38 mouse cellular contexts compared by ENCODE assay signal in genomic region chr4:139549448-139549847, GRCm38 (mm10). TPM values are rescaled to one million over a fixed set of nuclear protein-coding genes. Genes with fewer than 3 reads are reported as not detected.
"Had no signal": no experiment of that assay in that cellular context is flagged by ENCODE, and none has a peak within 500 bp of the region (broad histone marks: within the 10 kb centered on the region; RNA-seq: fewer than 3 reads in every experiment).

No protein-coding gene starts in this region.

- H3K36me3 ChIP-seq: embryonic facial prominence, embryonic 10.5 days; embryonic facial prominence, embryonic 12.5 days; embryonic facial prominence, embryonic 13.5 days; embryonic facial prominence, embryonic 15.5 days; forebrain, embryonic 10.5 days; forebrain, embryonic 12.5 days; forebrain, embryonic 15.5 days had no signal

- DNase-seq: cerebellum, adult 8-10 months; cerebellum, adult 9-10 months; cerebellum, adult 9-11 months; cerebellum, postnatal 10 days; cerebellum, postnatal 14 days; cerebellum, postnatal 25 days; cerebellum, postnatal 36 days; embryo, embryonic 11 days; forebrain, postnatal 0 days; gastrocnemius, adult 2 months; gastrocnemius, postnatal 10 days; gastrocnemius, postnatal 14 days; gastrocnemius, postnatal 25 days; gastrocnemius, postnatal 36 days; heart, adult 11 months; heart, adult 18-20 months; heart, adult 2 months had no signal

- H3K4me1 ChIP-seq: embryonic facial prominence, embryonic 12.5 days; embryonic facial prominence, embryonic 13.5 days; embryonic facial prominence, embryonic 15.5 days; forebrain, embryonic 15.5 days had no signal

- H3K27ac ChIP-seq: embryonic facial prominence, embryonic 10.5 days; embryonic facial prominence, embryonic 12.5 days; embryonic facial prominence, embryonic 13.5 days; embryonic facial prominence, embryonic 15.5 days; forebrain, embryonic 10.5 days; forebrain, embryonic 12.5 days; forebrain, embryonic 13.5 days; forebrain, embryonic 15.5 days; gastrocnemius, adult 2 months; heart, adult 2 months had no signal

- H3K9ac ChIP-seq: embryonic facial prominence, embryonic 12.5 days; embryonic facial prominence, embryonic 13.5 days; embryonic facial prominence, embryonic 15.5 days; forebrain, embryonic 12.5 days; forebrain, embryonic 13.5 days; forebrain, embryonic 15.5 days; forebrain, postnatal 0 days had no signal

- ATAC-seq: forebrain, embryonic 13.5 days; forebrain, embryonic 14.5 days; forebrain, embryonic 15.5 days; forebrain, embryonic 16.5 days; forebrain, postnatal 0 days had no signal

- H3K4me3 ChIP-seq: embryonic facial prominence, embryonic 10.5 days; embryonic facial prominence, embryonic 12.5 days; embryonic facial prominence, embryonic 13.5 days; embryonic facial prominence, embryonic 15.5 days; erythroblast, embryonic 14.5 days; forebrain, embryonic 10.5 days; forebrain, embryonic 12.5 days; forebrain, embryonic 13.5 days; forebrain, embryonic 15.5 days; gastrocnemius, adult 2 months; heart, adult 2 months had no signal

- H3K9me3 ChIP-seq: embryonic facial prominence, embryonic 10.5 days; embryonic facial prominence, embryonic 12.5 days; embryonic facial prominence, embryonic 15.5 days; forebrain, embryonic 13.5 days; forebrain, embryonic 15.5 days had no signal

- H3K4me2 ChIP-seq: embryonic facial prominence, embryonic 12.5 days; embryonic facial prominence, embryonic 13.5 days; embryonic facial prominence, embryonic 15.5 days; forebrain, embryonic 12.5 days; forebrain, embryonic 13.5 days; forebrain, embryonic 15.5 days had no signal

- H3K27me3 ChIP-seq: embryonic facial prominence, embryonic 12.5 days; embryonic facial prominence, embryonic 13.5 days; embryonic facial prominence, embryonic 15.5 days; forebrain, embryonic 12.5 days; forebrain, embryonic 13.5 days; forebrain, embryonic 15.5 days had no signal

RNA-seq across cellular contexts. Expression of gene Iffo2, which starts 19.1 kb away (rescaled TPM):
- polyA plus RNA-seq: erythroblast, embryonic 14.5 days had no signal

RNA-seq across cellular contexts. Expression of gene Gm21969, which starts 53.5 kb away (rescaled TPM):
- total RNA-seq: common myeloid progenitor, adult 5-6 weeks; forebrain, postnatal 0 days; gastrocnemius, adult 18-20 months; gastrocnemius, adult 2 months; gastrocnemius, adult 8-10 months; gastrocnemius, postnatal 10 days; gastrocnemius, postnatal 14 days; gastrocnemius, postnatal 36 days; gastrocnemius, postnatal 4 days; granulocyte monocyte progenitor cell, adult 5-6 weeks; heart, adult 18-20 months; heart, adult 2 months had no signal
- polyA plus RNA-seq: cortical plate, adult 2 months; embryonic facial prominence, embryonic 10.5 days; embryonic facial prominence, embryonic 11.5 days; embryonic facial prominence, embryonic 12.5 days; embryonic facial prominence, embryonic 13.5 days; embryonic facial prominence, embryonic 14.5 days; embryonic facial prominence, embryonic 15.5 days; forebrain, embryonic 10.5 days; forebrain, embryonic 11.5 days; forebrain, embryonic 12.5 days; forebrain, embryonic 13.5 days; forebrain, embryonic 14.5 days; forebrain, embryonic 15.5 days; forebrain, embryonic 16.5 days; forebrain, postnatal 0 days; gonadal fat pad, adult 2 months; heart, adult 2 months had no signal
